9 mouse cellular contexts compared by ENCODE assay signal in the genomic region with DNA sequence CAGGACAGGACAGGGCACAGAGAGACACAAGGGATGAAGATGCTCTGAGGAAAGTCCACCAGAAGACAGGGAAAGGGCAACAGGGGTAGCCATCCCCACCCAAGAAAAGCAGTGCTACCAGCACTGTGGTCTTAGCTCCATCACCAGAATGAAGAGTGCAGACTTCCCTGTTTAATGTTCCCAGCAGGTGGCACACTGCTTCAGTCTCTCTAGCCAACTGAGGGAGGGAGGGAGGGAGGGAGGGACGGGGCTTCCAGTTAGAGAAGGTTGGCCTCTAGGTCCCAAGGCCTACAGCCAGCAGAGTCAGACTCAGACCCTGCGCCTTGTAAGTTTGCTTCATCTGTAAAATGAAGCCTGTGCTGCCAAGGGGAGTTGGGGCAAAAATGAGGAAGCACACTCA. TPM values are rescaled to one million over a fixed set of nuclear protein-coding genes. Genes with fewer than 3 reads are reported as not detected.
A peak's percentile ranks its signal among the peaks of the same experiment; 100 is the strongest.
DNase-seq lines count a peak whose midpoint lies in the region; ATAC-seq and TF ChIP-seq lines count a peak whose summit lies in the region.
"Had no signal": no experiment of that assay in that cellular context is flagged by ENCODE, and none has a peak within 500 bp of the region (broad histone marks: within the 10 kb centered on the region; RNA-seq: fewer than 3 reads in every experiment).

No protein-coding gene starts in this region.

- peak; percentile 38; the same call in 1 of the 2 replicates for ATAC-seq in embryonic facial prominence, embryonic 14.5 days (ENCODE audit: low read depth)
- ATAC-seq in liver, embryonic 11.5 days (replicated peaks; ENCODE audit: low FRiP score), result peak; percentile 16; the same call in 1 of the 2 replicates

- no peak overlapping the region for H3K4me3 ChIP-seq in heart, adult 2 months
- H3K4me3 ChIP-seq in embryonic facial prominence, embryonic 14.5 days (ENCODE audit: low read depth, low read length), result no peak overlapping the region
- no peak overlapping the region for H3K4me3 ChIP-seq in liver, embryonic 11.5 days (ENCODE audit: low read depth, low read length)

- H3K27me3 ChIP-seq in heart, adult 2 months (ENCODE audit: control insufficient read depth, insufficient read depth, low read length), result no peaks in the 10 kb centered on the region
- no peaks in the 10 kb centered on the region for H3K27me3 ChIP-seq in embryonic facial prominence, embryonic 14.5 days (replicated peaks; ENCODE audit: control insufficient read depth, insufficient read depth, low read length)
- H3K27me3 ChIP-seq in liver, embryonic 11.5 days (replicated peaks; ENCODE audit: control insufficient read depth, insufficient read depth, low read length), result no peaks in the 10 kb centered on the region

- no peak overlapping the region for H3K27ac ChIP-seq in heart, adult 2 months
- H3K27ac ChIP-seq in embryonic facial prominence, embryonic 14.5 days (replicated peaks; ENCODE audit: low read depth, low read length), result no peak overlapping the region
- H3K27ac ChIP-seq in liver, embryonic 11.5 days (ENCODE audit: low read depth, low read length), result no peak overlapping the region
- H3K27ac ChIP-seq: macrophage had no signal

- 29% methylated on average over 2 of the region's 2 CpGs for WGBS in heart, adult 2 months
- 50% methylated on average over 2 of the region's 2 CpGs for WGBS in embryonic facial prominence, embryonic 14.5 days
- WGBS in liver, embryonic 11.5 days, result 44% methylated on average over 2 of the region's 2 CpGs

- no peaks in the 10 kb centered on the region for H3K9me3 ChIP-seq in embryonic facial prominence, embryonic 14.5 days (ENCODE audit: control insufficient read depth, low read length)
- no peaks in the 10 kb centered on the region for H3K9me3 ChIP-seq in liver, embryonic 11.5 days (ENCODE audit: control insufficient read depth, low read length)

- no peak overlapping the region for H3K9ac ChIP-seq in heart, adult 2 months (ENCODE audit: low read depth, low read length)
- no peak overlapping the region for H3K9ac ChIP-seq in embryonic facial prominence, embryonic 14.5 days (ENCODE audit: low read depth, low read length)
- H3K9ac ChIP-seq in liver, embryonic 11.5 days (ENCODE audit: low read depth, low read length), result no peak overlapping the region

- no peak for TF ChIP-seq EP300 in heart, adult 2 months (IDR thresholded peaks at IDR 0.05; ENCODE audit: insufficient read depth, low read depth, low read length)

- intact Hi-C loops in heart, adult 2 months (cut with DNase I), result loop anchor here (2.0 kb wide), 1 partner anchor 200 kb away; no protein-coding TSS in a partner anchor
- intact Hi-C loops in left cerebral cortex, postnatal 10 days (cut with DNase I), result no loop called here

- no peaks in the 10 kb centered on the region for H3K36me3 ChIP-seq in heart, adult 2 months (ENCODE audit: control insufficient read depth, insufficient read depth, low read length)
- no peaks in the 10 kb centered on the region for H3K36me3 ChIP-seq in embryonic facial prominence, embryonic 14.5 days (ENCODE audit: control insufficient read depth, insufficient read depth, low read length)
- no peaks in the 10 kb centered on the region for H3K36me3 ChIP-seq in liver, embryonic 11.5 days (ENCODE audit: control insufficient read depth, insufficient read depth, low read length)

- H3K4me2 ChIP-seq in embryonic facial prominence, embryonic 14.5 days (ENCODE audit: low read depth, low read length), result no peak overlapping the region
- no peak overlapping the region for H3K4me2 ChIP-seq in liver, embryonic 11.5 days

- TF ChIP-seq POLR2A in heart, adult 2 months (IDR thresholded peaks at IDR 0.05; ENCODE audit: insufficient read depth, low read depth, low read length), result no peak

- no peaks in the 10 kb centered on the region for H3K79me2 ChIP-seq in heart, adult 2 months (replicated peaks; ENCODE audit: control insufficient read depth, insufficient read depth, low read length)

- peak; percentile 48 for TF ChIP-seq CTCF in heart, adult 2 months (IDR thresholded peaks at IDR 0.05)

- no peak for DNase-seq in heart, adult 2 months
- DNase-seq in heart, adult 9 months (ENCODE audit: low spot score in 2 of 2), result no peak
- peak; percentile 66 for DNase-seq in ES-CJ7 (ENCODE audit: low read depth, low spot score)
- no peak for DNase-seq in embryonic facial prominence, embryonic 14.5 days (ENCODE audit: low spot score)
- DNase-seq in liver, embryonic 11.5 days (ENCODE audit: low spot score), result no peak
- DNase-seq in left cerebral cortex, postnatal 10 days (ENCODE audit: extremely low spot score in 1 of 2, low spot score in 2 of 2), result no peak
- no peak for DNase-seq in left cerebral cortex, adult 11 months (ENCODE audit: low spot score)
- no peak for DNase-seq in spleen, postnatal 4 days (ENCODE audit: low spot score in 2 of 2)

- H3K4me1 ChIP-seq in heart, adult 2 months (ENCODE audit: control insufficient read depth, insufficient read depth, low read length), result no peaks in the 10 kb centered on the region; the same call in 1 of the 2 replicates
- peaks cover 4% of the 10 kb centered on the region; the same call in 1 of the 2 replicates for H3K4me1 ChIP-seq in embryonic facial prominence, embryonic 14.5 days (ENCODE audit: control insufficient read depth, insufficient read depth, low read length)
- no peaks in the 10 kb centered on the region for H3K4me1 ChIP-seq in liver, embryonic 11.5 days (replicated peaks; ENCODE audit: control insufficient read depth, insufficient read depth, low read length)

RNA-seq across cellular contexts. Expression of a gene that starts 22.7 kb away (rescaled TPM):
- 1 to 10 TPM; 2.6 to 3.0 TPM for total RNA-seq in heart, adult 2 months (2021)
- 1.9 and 2.3 TPM in 2 replicates for polyA plus RNA-seq in heart, adult 2 months (2012; rRNA removed)
- polyA plus RNA-seq in embryonic facial prominence, embryonic 14.5 days (2014; fragmentation: Nextera tagmentation; extraction: Ambion mirVana), result 4.8 and 5.2 TPM in 2 replicates
- 2.1 and 2.3 TPM in 2 replicates for polyA plus RNA-seq in liver, embryonic 11.5 days (2014; fragmentation: Nextera tagmentation; extraction: Ambion mirVana)
- total RNA-seq in left cerebral cortex, postnatal 10 days (2021), result 10 to 100 TPM; 12.1 to 15.0 TPM
- polyA plus RNA-seq: macrophage had no signal
